Mouse (Mus musculus) CD4-positive helper T cell, adult 2 months (primary cell): Measurements from ENCODE around the gene Phospho2.

Source experiments
- DNase-seq: peaks from one replicate; pipeline ENCODE4 v3.0.0-alpha.2; 2012; ENCODE audit warnings: low read depth, missing footprints, low spot score

The Phospho2 gene

DNA sequence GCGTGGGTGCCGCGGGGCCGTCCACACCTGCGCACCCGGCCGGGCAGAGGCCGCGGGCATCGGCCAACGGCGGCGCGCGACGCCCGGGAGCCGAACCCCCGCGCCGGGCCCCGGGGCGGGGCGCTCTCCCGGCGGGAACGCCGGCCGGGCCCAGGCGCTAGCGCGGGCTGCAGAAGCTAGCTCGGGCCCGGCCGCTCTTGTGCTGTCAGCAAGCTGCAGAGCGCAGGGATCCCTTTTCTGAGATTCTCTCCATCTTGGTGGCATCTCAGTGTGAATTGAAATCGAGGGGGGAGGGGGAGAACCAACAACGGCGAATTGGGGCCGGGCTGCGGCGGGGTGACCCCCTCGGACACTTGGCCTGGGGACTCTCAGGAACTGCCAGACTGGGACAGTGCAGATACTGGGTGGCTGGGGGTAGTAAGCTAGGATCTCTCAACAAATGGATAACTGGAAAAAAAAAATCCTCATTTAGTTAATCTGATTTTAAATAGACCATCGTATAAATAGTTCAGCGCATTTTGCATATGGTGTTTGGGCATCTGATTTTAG, 33.8 kb downstream of the Phospho2 start:
- DNase-seq = no peak

- DNase-seq = no peak
These were observed 36.5 kb downstream of the Phospho2 start for GRCm38 (mm10) chr2:69825898-69826297.

GRCm38 (mm10) chr2:69826380-69826779, 37.0 kb downstream of the Phospho2 start:
- no peak for DNase-seq

- DNase-seq = no peak
These were observed 38.6 kb downstream of the Phospho2 start for GRCm38 (mm10) chr2:69828031-69828430.

- no peak for DNase-seq
These were observed 40.3 kb downstream of the Phospho2 start for GRCm38 (mm10) chr2:69829680-69830079.

DNA sequence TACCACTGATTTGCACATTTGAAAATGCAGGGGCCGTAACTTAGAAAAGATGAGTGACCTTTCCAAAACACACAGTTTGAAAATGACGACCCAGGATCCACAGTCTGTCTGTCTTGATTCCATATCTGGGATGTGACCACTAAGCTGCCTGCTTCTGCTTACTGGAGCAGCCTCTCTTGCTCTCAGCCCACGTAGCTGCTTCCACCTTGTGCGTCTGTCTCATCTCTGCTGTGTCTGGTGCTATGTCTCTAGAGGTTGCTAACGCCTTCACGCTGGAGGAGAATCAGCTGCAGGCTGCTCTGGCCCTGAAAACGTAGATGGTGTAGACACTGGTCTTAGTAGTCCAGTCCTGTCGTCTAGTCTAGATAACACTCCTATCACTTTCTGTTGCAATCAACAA, 40.7 kb downstream of the Phospho2 start:
- DNase-seq = no peak

- peak; percentile 9 for DNase-seq
These were observed 48.0 kb downstream of the Phospho2 start for GRCm38 (mm10) chr2:69837244-69837967.

DNA sequence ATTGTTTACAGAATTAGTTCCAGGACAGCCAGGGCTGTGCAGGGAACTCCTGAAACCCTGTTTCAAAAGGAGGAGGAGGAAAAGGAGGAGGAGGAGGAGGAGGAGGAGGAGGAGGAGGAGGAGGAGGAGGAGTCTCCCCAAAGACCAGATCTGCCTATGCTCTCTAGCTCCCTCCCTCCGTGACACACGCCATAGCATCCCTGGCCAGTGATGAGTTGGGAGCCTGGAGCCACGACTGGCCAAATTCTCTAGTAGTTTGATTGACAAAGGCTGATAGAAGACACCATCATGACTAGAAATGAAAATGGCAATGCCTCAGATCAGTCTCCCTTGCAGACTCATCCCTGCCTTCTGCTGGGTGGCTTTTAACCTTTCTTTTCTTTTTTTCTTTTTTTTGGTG, 48.6 kb downstream of the Phospho2 start:
- DNase-seq = no peak

- DNase-seq = no peak
These were observed 49.3 kb downstream of the Phospho2 start for GRCm38 (mm10) chr2:69838707-69839106.

DNA sequence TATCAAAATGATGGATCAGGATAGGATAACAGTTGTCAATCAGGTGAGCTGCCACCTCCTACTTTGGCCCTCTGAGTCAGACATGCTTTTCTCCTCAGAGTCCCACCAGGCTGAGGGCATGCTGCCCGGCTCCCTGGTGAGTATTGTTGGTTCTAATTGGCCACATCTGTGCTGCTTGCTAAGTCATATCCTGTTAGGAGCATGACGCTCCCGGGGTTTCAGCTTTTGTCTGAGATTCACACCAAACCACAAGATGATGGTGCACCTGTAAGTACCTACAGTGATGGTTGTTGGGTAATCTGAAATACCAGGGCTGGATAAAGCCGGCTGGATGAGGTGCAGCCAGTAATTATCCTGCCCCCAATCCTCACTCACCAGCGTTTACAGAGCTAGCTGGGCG, 50.8 kb downstream of the Phospho2 start:
- no peak for DNase-seq

DNA sequence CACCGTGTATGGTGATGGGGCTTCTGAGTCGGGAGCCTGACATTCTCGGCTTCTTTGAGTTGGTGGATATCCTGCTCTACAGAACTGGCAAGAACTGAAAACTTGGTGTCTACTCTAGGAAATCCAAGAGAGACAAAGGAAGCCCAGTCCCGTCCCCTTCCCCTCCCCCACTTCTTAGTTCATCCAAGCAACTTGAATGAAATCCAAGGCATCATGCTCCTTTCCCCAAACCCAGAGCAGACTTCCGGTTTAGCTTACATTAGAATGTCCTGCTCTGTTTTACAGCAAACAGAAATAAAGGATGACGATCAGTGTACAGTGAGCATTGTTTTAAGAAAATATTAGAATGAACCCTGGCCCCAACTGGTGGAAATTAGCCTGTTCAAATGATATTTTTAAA, 59.8 kb downstream of the Phospho2 start:
- no peak for DNase-seq
